Mouse (Mus musculus): ENCODE data around the gene Rap1gds1. TPM values are rescaled to one million over a fixed set of nuclear protein-coding genes. Genes with fewer than 3 reads are reported as not detected.

The Rap1gds1 gene
- polyA plus RNA-seq, 1 experiment from 2014 or later, result 22.5 TPM

GRCm38 (mm10) chr3:138886121-138886520 lies 188.9 kb downstream of the Rap1gds1 start:
- DNase-seq (ENCODE audit: low spot score), result no peak
- no peak overlapping the region for H3K27ac ChIP-seq (replicated peaks)
- no peaks in the 10 kb centered on the region for H3K36me3 ChIP-seq (ENCODE audit: control insufficient read depth, insufficient read depth, low read length)
- no peaks in the 10 kb centered on the region for H3K9me3 ChIP-seq (ENCODE audit: control insufficient read depth, low read length)
- no peaks in the 10 kb centered on the region for H3K4me1 ChIP-seq (replicated peaks; ENCODE audit: control insufficient read depth, insufficient read depth)
- no peaks in the 10 kb centered on the region for H3K27me3 ChIP-seq (ENCODE audit: control insufficient read depth, insufficient read depth, low read length)
- TF ChIP-seq EP300 (optimal IDR thresholded peaks at IDR 0.05) (no peak), CTCF (IDR thresholded peaks at IDR 0.05; ENCODE audit: low read depth) (no peak)
- H3K9ac ChIP-seq (ENCODE audit: low read length), result no peak overlapping the region
- 85% methylated on average over 5 of the region's 5 CpGs for WGBS
- no peak for ATAC-seq (ENCODE audit: low FRiP score, low TSS enrichment)
- H3K4me2 ChIP-seq (replicated peaks; ENCODE audit: low read depth), result no peak overlapping the region
- H3K4me3 ChIP-seq (ENCODE audit: low read depth, low read length), result no peak overlapping the region

DNA sequence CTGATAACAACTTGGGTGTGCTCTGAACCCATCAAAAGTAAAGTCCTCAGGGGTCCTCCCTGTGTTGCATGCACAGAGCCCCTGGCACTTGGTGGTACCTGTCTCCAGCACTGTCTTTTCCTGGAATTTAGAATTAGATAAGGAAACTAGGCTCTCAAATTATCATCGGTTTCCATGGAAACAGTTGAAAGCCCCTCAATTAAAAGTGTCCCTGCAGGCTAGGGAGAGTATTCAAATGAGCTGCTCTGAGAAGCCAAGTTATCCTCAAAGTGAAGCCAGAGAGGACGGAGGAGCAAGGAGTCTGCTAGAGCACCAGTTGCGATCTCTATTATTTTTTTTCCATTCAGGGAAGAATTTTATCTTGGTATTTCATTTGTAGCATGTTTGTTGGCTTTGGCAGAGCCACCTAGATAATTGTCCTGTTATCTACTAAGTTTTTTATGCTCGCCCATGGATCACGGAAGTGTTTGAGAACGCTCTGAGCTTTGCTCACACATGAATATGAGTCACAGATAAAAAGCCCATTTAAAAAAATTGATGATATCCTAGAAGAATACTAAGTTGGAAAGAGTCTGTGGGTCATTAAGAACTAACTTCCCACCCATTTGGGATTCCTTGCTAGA lies 193.2 kb downstream of the Rap1gds1 start:
- ATAC-seq (ENCODE audit: low FRiP score, low TSS enrichment) (no peak), DNase-seq (ENCODE audit: low spot score) (no peak)
- H3K27ac ChIP-seq (replicated peaks), result no peak overlapping the region
- no peaks in the 10 kb centered on the region for H3K4me1 ChIP-seq (replicated peaks; ENCODE audit: control insufficient read depth, insufficient read depth)
- no peak overlapping the region for H3K4me2 ChIP-seq (replicated peaks; ENCODE audit: low read depth)
- no peak for TF ChIP-seq EP300 (optimal IDR thresholded peaks at IDR 0.05)
- TF ChIP-seq CTCF (IDR thresholded peaks at IDR 0.05; ENCODE audit: low read depth), result no peak
- no peaks in the 10 kb centered on the region for H3K27me3 ChIP-seq (ENCODE audit: control insufficient read depth, insufficient read depth, low read length)
- no peak overlapping the region for H3K4me3 ChIP-seq (ENCODE audit: low read depth, low read length)
- WGBS, result 64% methylated on average over 6 of the region's 6 CpGs
- no peaks in the 10 kb centered on the region for H3K9me3 ChIP-seq (ENCODE audit: control insufficient read depth, low read length)
- H3K36me3 ChIP-seq (ENCODE audit: control insufficient read depth, insufficient read depth, low read length), result no peaks in the 10 kb centered on the region
- no peak overlapping the region for H3K9ac ChIP-seq (ENCODE audit: low read length)

GRCm38 (mm10) chr3:138880999-138881724 lies 193.8 kb downstream of the Rap1gds1 start:
- DNase-seq (ENCODE audit: low spot score) (no peak), ATAC-seq (ENCODE audit: low FRiP score, low TSS enrichment) (no peak)
- H3K27ac ChIP-seq (replicated peaks), result no peak overlapping the region
- H3K4me1 ChIP-seq (replicated peaks; ENCODE audit: control insufficient read depth, insufficient read depth), result no peaks in the 10 kb centered on the region
- no peaks in the 10 kb centered on the region for H3K9me3 ChIP-seq (ENCODE audit: control insufficient read depth, low read length)
- whole genome bisulfite sequencing, result 83% methylated on average over 11 of the region's 11 CpGs
- no peaks in the 10 kb centered on the region for H3K36me3 ChIP-seq (ENCODE audit: control insufficient read depth, insufficient read depth, low read length)
- H3K4me3 ChIP-seq (ENCODE audit: low read depth, low read length), result no peak overlapping the region
- no peak overlapping the region for H3K4me2 ChIP-seq (replicated peaks; ENCODE audit: low read depth)
- no peaks in the 10 kb centered on the region for H3K27me3 ChIP-seq (ENCODE audit: control insufficient read depth, insufficient read depth, low read length)
- no peak overlapping the region for H3K9ac ChIP-seq (ENCODE audit: low read length)
- TF ChIP-seq EP300 (optimal IDR thresholded peaks at IDR 0.05), result no peak
- no peak for TF ChIP-seq CTCF (IDR thresholded peaks at IDR 0.05; ENCODE audit: low read depth)

GRCm38 (mm10) chr3:138877741-138878140 lies 197.3 kb downstream of the Rap1gds1 start:
- no peaks in the 10 kb centered on the region for H3K27me3 ChIP-seq (ENCODE audit: control insufficient read depth, insufficient read depth, low read length)
- no peak overlapping the region for H3K4me3 ChIP-seq (ENCODE audit: low read depth, low read length)
- no peak overlapping the region for H3K4me2 ChIP-seq (replicated peaks; ENCODE audit: low read depth)
- TF ChIP-seq EP300 (optimal IDR thresholded peaks at IDR 0.05) (no peak), CTCF (IDR thresholded peaks at IDR 0.05; ENCODE audit: low read depth) (no peak)
- 74% methylated on average over 4 of the region's 4 CpGs for WGBS
- H3K9ac ChIP-seq (ENCODE audit: low read length), result no peak overlapping the region
- no peaks in the 10 kb centered on the region for H3K9me3 ChIP-seq (ENCODE audit: control insufficient read depth, low read length)
- ATAC-seq (ENCODE audit: low FRiP score, low TSS enrichment) (no peak), DNase-seq (ENCODE audit: low spot score) (no peak)
- no peaks in the 10 kb centered on the region for H3K36me3 ChIP-seq (ENCODE audit: control insufficient read depth, insufficient read depth, low read length)
- H3K27ac ChIP-seq (replicated peaks), result peak overlapping the region; percentile 53; the same call in 1 of the 2 replicates
- H3K4me1 ChIP-seq (replicated peaks; ENCODE audit: control insufficient read depth, insufficient read depth), result no peaks in the 10 kb centered on the region

DNA sequence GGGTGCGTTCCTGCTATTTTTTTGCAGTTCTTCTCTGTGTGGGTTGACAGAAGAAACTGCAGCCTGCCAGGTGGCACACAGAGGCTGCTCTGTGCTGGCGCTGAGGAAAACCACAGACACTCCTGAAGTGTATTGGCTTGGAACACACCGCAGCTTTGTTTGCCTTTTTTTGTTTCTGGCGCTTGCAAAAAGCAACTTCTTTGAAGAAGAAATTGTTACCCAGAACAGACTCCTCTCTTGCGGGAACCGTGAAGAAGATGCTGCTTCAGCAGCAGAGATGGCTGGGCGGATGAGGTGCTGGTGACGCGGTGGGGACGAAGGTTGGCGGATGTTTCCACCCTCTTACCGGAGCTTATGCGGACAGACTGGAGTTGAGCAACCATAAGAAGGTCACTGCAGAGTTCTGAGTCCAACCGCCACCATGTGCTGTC lies 198.1 kb downstream of the Rap1gds1 start:
- H3K4me3 ChIP-seq (ENCODE audit: low read depth, low read length), result no peak overlapping the region
- no peak overlapping the region for H3K9ac ChIP-seq (ENCODE audit: low read length)
- peak overlapping the region; percentile 53 for H3K27ac ChIP-seq (replicated peaks)
- DNase-seq (ENCODE audit: low spot score) (no peak), ATAC-seq (ENCODE audit: low FRiP score, low TSS enrichment) (no peak)
- H3K36me3 ChIP-seq (ENCODE audit: control insufficient read depth, insufficient read depth, low read length), result no peaks in the 10 kb centered on the region
- TF ChIP-seq EP300 (optimal IDR thresholded peaks at IDR 0.05) (no peak), CTCF (IDR thresholded peaks at IDR 0.05; ENCODE audit: low read depth) (no peak)
- WGBS, result 69% methylated on average over 14 of the region's 14 CpGs
- H3K9me3 ChIP-seq (ENCODE audit: control insufficient read depth, low read length), result no peaks in the 10 kb centered on the region
- H3K27me3 ChIP-seq (ENCODE audit: control insufficient read depth, insufficient read depth, low read length), result no peaks in the 10 kb centered on the region
- no peaks in the 10 kb centered on the region for H3K4me1 ChIP-seq (replicated peaks; ENCODE audit: control insufficient read depth, insufficient read depth)
- H3K4me2 ChIP-seq (replicated peaks; ENCODE audit: low read depth), result 0 out of 2 replicates have a peak overlapping the region, but pooled peaks have one; percentile 5

- H3K27me3 ChIP-seq (ENCODE audit: control insufficient read depth, insufficient read depth, low read length), result no peaks in the 10 kb centered on the region
- ATAC-seq (ENCODE audit: low FRiP score, low TSS enrichment) (no peak), DNase-seq (ENCODE audit: low spot score) (no peak)
- TF ChIP-seq EP300 (optimal IDR thresholded peaks at IDR 0.05), result no peak
- H3K36me3 ChIP-seq (ENCODE audit: control insufficient read depth, insufficient read depth, low read length), result no peaks in the 10 kb centered on the region
- H3K27ac ChIP-seq (replicated peaks), result peak overlapping the region; percentile 53; the same call in 1 of the 2 replicates
- H3K9ac ChIP-seq (ENCODE audit: low read length), result no peak overlapping the region
- H3K4me1 ChIP-seq (replicated peaks; ENCODE audit: control insufficient read depth, insufficient read depth), result no peaks in the 10 kb centered on the region
- H3K4me3 ChIP-seq (ENCODE audit: low read depth, low read length), result no peak overlapping the region
- WGBS, result 69% methylated on average over 10 of the region's 10 CpGs
- no peak overlapping the region for H3K4me2 ChIP-seq (replicated peaks; ENCODE audit: low read depth)
- no peaks in the 10 kb centered on the region for H3K9me3 ChIP-seq (ENCODE audit: control insufficient read depth, low read length)
Measured at GRCm38 (mm10) chr3:138876418-138876817, 198.6 kb downstream of the Rap1gds1 start.

All from stomach, postnatal 0 days (tissue).